Mouse (Mus musculus): ENCODE results near the gene Sugct. TPM values are rescaled to one million over a fixed set of nuclear protein-coding genes. Genes with fewer than 3 reads are reported as not detected.

The Sugct gene
- polyA plus RNA-seq, 1 experiment = 1.1 TPM

DNA sequence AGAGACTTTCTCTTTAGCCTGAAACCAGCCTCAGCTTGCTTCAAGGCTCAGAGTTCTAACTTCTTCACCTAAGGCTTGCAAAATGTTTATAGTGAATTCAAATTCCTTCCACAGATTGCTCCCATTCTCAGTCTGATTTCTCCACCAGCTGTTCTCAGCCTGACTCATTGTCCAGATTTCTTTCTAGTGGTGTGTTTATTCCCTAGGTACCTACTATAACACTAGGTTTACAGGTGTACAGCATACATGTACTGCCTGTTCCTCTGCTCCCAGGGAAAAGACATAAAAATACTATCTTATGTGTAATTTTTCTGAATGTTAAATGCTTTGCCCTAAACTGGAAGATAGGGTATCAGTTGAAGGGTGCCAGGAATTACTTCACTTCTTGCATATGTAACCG lies 788.4 kb downstream of the Sugct start:
- H3K4me1 ChIP-seq (ENCODE audit: control insufficient read depth, insufficient read depth, low read length) = no peaks in the 10 kb centered on the region
- WGBS = 76% methylated on average over 1 of the region's 1 CpGs
- TF ChIP-seq CTCF (IDR thresholded peaks at IDR 0.05; ENCODE audit: insufficient read depth, low read length) (no peak), POLR2A (IDR thresholded peaks at IDR 0.05; ENCODE audit: borderline replicate concordance, extremely low read depth, low read depth, low read length) (no peak)
- no peak for DNase-seq
- no peak overlapping the region for H3K4me3 ChIP-seq (replicated peaks; ENCODE audit: extremely low read depth, low read depth, low read length)

DNA sequence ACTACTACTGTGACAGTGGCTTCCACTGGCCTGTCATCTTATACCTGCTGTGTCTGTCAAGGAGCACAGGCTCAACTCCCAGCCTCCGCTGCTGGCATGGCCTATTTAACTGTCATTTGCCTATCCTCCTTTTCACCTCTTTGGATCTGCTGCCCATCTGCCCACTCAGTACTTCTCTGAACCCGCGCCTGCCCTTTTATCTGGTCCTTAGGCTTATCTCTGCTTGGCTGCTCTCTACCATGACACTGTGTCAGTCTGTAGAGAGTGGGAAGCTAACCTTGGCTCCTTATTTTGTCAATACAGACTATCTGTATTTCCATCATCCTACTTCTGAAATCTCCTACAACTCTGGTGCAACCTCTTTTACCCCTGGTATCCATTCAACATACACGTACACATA lies 793.9 kb downstream of the Sugct start:
- no peak overlapping the region for H3K4me3 ChIP-seq (replicated peaks; ENCODE audit: extremely low read depth, low read depth, low read length)
- 91% methylated on average over 4 of the region's 4 CpGs for WGBS
- TF ChIP-seq POLR2A (IDR thresholded peaks at IDR 0.05; ENCODE audit: borderline replicate concordance, extremely low read depth, low read depth, low read length) (no peak), CTCF (IDR thresholded peaks at IDR 0.05; ENCODE audit: insufficient read depth, low read length) (no peak)
- no peak for DNase-seq
- H3K4me1 ChIP-seq (ENCODE audit: control insufficient read depth, insufficient read depth, low read length) = no peaks in the 10 kb centered on the region

DNA sequence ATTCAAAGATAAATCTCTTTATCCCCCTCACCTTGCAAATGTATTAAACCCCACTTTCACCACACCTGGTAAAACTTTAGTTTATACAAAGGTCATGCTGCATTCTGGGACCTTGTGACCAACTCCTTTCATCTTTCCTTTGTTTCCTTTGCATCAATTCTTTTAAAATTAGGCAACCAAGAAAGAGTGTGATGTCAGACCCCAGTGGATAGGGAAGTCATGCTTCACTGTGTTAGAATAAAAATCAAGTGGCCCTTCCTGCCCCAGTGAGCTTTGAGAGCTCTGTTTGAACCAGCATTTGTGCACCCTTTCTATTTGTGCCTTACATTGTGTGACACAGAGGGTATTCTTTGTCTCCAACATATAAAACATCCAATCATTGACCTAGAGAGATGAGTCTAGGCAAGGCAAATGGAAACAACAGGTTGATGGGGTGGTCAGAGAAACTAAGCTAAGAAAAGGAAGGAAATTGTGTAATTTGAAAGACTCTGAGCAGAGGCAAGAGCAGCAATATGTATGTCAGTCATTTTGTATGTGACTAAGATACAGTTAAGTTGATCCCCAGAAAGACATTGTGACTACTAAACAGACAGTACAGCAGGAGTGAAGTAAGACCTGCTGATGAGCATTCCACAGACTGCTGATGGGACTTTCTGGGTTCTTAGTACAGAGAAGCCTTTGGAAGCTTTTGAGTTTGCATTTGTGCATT lies 797.1 kb downstream of the Sugct start:
- no peaks in the 10 kb centered on the region for H3K4me1 ChIP-seq (ENCODE audit: control insufficient read depth, insufficient read depth, low read length)
- no peak for TF ChIP-seq POLR2A (IDR thresholded peaks at IDR 0.05; ENCODE audit: borderline replicate concordance, extremely low read depth, low read depth, low read length)
- TF ChIP-seq CTCF (IDR thresholded peaks at IDR 0.05; ENCODE audit: insufficient read depth, low read length) = no peak
- no peak overlapping the region for H3K4me3 ChIP-seq (replicated peaks; ENCODE audit: extremely low read depth, low read depth, low read length)
- DNase-seq = no peak

DNA sequence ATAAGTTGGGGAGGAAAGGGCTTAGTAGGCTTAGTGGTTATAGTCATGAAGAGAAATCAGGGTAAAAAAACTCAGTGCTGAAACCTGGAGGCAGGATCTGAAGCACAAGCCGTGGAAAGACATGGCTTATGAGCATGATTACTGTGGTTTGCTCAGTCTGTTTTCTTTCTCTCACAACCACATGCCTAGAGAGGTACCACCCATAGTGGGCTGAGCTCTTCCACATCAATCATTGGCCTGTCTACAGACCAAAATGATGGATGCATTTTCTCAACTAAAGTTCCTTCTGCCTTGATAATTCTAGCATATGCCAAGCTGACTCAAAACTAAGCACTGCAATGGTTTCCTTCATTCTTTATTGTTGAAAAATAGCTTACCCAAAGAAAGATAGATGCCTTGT lies 817.3 kb downstream of the Sugct start:
- WGBS = 69% methylated on average over 1 of the region's 1 CpGs
- no peaks in the 10 kb centered on the region for H3K4me1 ChIP-seq (ENCODE audit: control insufficient read depth, insufficient read depth, low read length)
- DNase-seq = no peak
- H3K4me3 ChIP-seq (replicated peaks; ENCODE audit: extremely low read depth, low read depth, low read length) = no peak overlapping the region
- no peak for TF ChIP-seq POLR2A (IDR thresholded peaks at IDR 0.05; ENCODE audit: borderline replicate concordance, extremely low read depth, low read depth, low read length)
- TF ChIP-seq CTCF (IDR thresholded peaks at IDR 0.05; ENCODE audit: insufficient read depth, low read length) = no peak

DNA sequence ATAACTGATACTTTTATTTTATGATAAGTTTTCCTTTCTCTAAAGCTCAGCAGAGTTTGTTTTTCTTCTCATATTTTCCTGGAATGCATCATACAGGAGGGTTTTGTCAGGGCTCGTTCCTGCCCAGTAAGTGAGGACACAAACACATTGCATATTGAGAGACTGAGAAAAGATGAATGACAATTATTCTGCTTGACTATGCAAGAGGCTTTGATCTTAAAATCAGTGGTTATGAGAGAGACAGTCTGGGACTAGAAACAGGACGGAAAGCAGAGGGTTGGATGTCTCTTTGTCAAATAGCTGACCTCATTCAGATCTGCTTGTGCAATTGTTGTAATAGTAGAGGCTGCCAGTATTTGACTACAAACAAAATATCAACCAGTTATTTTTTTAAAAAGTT lies 835.4 kb downstream of the Sugct start:
- no peak for DNase-seq
- WGBS = 52% methylated on average over 2 of the region's 2 CpGs
- Histone ChIP-seq H3K4me1 (ENCODE audit: control insufficient read depth, insufficient read depth, low read length) (no peaks in the 10 kb centered on the region), H3K4me3 (replicated peaks; ENCODE audit: extremely low read depth, low read depth, low read length) (no peak overlapping the region)
- TF ChIP-seq POLR2A (IDR thresholded peaks at IDR 0.05; ENCODE audit: borderline replicate concordance, extremely low read depth, low read depth, low read length) = no peak
- no peak for TF ChIP-seq CTCF (IDR thresholded peaks at IDR 0.05; ENCODE audit: insufficient read depth, low read length)

DNA sequence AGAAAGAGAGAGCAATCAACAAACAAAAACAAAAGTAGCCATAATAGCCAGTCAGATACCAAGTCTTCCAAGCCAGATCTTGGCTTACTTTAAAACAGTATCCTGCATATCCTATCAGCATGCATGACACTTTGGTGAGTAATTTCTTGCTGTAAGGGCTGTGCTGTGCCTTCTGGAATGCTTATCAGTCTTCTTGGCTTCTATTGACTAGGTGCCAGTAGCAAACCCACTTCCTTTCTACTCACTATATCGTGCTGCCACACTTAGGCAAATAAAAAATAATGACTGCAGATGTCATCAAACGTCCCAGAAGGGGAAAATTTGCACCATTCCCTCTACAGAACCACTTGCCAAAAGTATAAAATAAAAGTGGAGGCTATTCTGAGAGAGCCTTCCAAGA lies 848.1 kb downstream of the Sugct start:
- TF ChIP-seq POLR2A (IDR thresholded peaks at IDR 0.05; ENCODE audit: borderline replicate concordance, extremely low read depth, low read depth, low read length) = no peak
- no peak for TF ChIP-seq CTCF (IDR thresholded peaks at IDR 0.05; ENCODE audit: insufficient read depth, low read length)
- Histone ChIP-seq H3K4me3 (replicated peaks; ENCODE audit: extremely low read depth, low read depth, low read length) (no peak overlapping the region), H3K4me1 (ENCODE audit: control insufficient read depth, insufficient read depth, low read length) (no peaks in the 10 kb centered on the region)
- no peak for DNase-seq
- 13% methylated on average over 2 of the region's 2 CpGs for WGBS

GRCm38 (mm10) chr13:16840994-16841393 lies 854.4 kb downstream of the Sugct start:
- Histone ChIP-seq H3K4me1 (ENCODE audit: control insufficient read depth, insufficient read depth, low read length) (no peaks in the 10 kb centered on the region), H3K4me3 (replicated peaks; ENCODE audit: extremely low read depth, low read depth, low read length) (no peak overlapping the region)
- DNase-seq = no peak
- 81% methylated on average over 1 of the region's 1 CpGs for WGBS
- TF ChIP-seq CTCF (IDR thresholded peaks at IDR 0.05; ENCODE audit: insufficient read depth, low read length) (no peak), POLR2A (IDR thresholded peaks at IDR 0.05; ENCODE audit: borderline replicate concordance, extremely low read depth, low read depth, low read length) (no peak)

DNA sequence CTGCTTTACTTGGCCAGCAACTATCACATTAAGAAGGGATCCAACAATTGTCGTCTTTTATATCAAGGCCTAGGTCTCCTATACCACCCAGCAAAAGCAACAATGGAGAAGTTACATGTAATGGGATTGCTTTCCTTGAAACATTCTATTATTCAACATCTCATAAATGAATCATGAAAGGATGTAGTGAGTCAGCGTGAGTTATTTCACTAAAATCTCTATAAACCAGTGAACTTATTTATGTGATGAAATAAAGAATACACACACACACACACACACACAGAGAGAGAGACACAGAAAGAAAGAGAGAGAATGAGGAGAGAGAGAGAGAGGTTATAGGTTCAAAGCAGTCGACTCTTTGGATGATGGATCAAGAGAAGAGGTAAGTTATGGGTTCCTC lies 856.9 kb downstream of the Sugct start:
- TF ChIP-seq POLR2A (IDR thresholded peaks at IDR 0.05; ENCODE audit: borderline replicate concordance, extremely low read depth, low read depth, low read length) = no peak
- Histone ChIP-seq H3K4me3 (replicated peaks; ENCODE audit: extremely low read depth, low read depth, low read length) (no peak overlapping the region), H3K4me1 (ENCODE audit: control insufficient read depth, insufficient read depth, low read length) (no peaks in the 10 kb centered on the region)
- 85% methylated on average over 3 of the region's 3 CpGs for WGBS
- no peak for DNase-seq

GRCm38 (mm10) chr13:16835111-16835510 lies 860.2 kb downstream of the Sugct start:
- TF ChIP-seq POLR2A (IDR thresholded peaks at IDR 0.05; ENCODE audit: borderline replicate concordance, extremely low read depth, low read depth, low read length) = no peak
- no peak for TF ChIP-seq CTCF (IDR thresholded peaks at IDR 0.05; ENCODE audit: insufficient read depth, low read length)
- WGBS = 39% methylated on average over 2 of the region's 2 CpGs
- Histone ChIP-seq H3K4me3 (replicated peaks; ENCODE audit: extremely low read depth, low read depth, low read length) (no peak overlapping the region), H3K4me1 (ENCODE audit: control insufficient read depth, insufficient read depth, low read length) (no peaks in the 10 kb centered on the region)
- no peak for DNase-seq

- no peak overlapping the region for H3K4me3 ChIP-seq (replicated peaks; ENCODE audit: extremely low read depth, low read depth, low read length)
- no peak for DNase-seq
- no peaks in the 10 kb centered on the region for H3K4me1 ChIP-seq (ENCODE audit: control insufficient read depth, insufficient read depth, low read length)
- TF ChIP-seq CTCF (IDR thresholded peaks at IDR 0.05; ENCODE audit: insufficient read depth, low read length) (no peak), POLR2A (IDR thresholded peaks at IDR 0.05; ENCODE audit: borderline replicate concordance, extremely low read depth, low read depth, low read length) (no peak)
Measured at GRCm38 (mm10) chr13:16833069-16833468, 862.3 kb downstream of the Sugct start.

Data from lung, adult 2 months (tissue).